8 mouse cellular contexts compared by ENCODE assay signal in the genomic region with DNA sequence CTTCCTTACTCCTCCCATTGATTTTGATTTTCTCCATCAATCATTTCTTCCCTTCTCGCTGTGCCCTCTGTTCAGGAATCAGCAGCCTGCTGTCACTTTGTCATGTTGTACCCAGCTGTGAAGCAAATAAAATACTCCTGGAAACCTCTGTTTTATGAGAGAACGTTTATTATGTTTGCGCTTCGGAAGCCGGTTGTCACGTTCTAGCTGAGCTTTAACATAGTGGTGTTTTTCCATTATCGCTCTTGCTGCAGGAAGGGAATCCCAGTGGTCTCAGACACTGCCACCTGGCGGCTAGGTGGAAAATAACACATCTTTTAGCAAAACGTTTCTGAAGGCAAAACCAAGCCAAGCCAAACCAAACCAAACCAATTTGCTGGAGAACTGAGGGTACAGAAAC.
DNase-seq lines count a peak whose midpoint lies in the region; ATAC-seq and TF ChIP-seq lines count a peak whose summit lies in the region.

No protein-coding gene starts in this region.

- no peak for ATAC-seq in embryonic facial prominence, embryonic 11.5 days (replicated peaks; ENCODE audit: insufficient number of reproducible peaks, low FRiP score, low TSS enrichment, low read depth)
- ATAC-seq in midbrain, postnatal 0 days (ENCODE audit: low FRiP score), result peak; percentile 49; the same call in 1 of the 2 replicates

- H3K27ac ChIP-seq in embryonic facial prominence, embryonic 11.5 days (replicated peaks; ENCODE audit: low read depth, low read length), result no peak overlapping the region
- no peak overlapping the region for H3K27ac ChIP-seq in limb, embryonic 10.5 days
- no peak overlapping the region for H3K27ac ChIP-seq in midbrain, postnatal 0 days (ENCODE audit: low read depth, low read length)

- 28% methylated on average over 9 of the region's 9 CpGs for WGBS in embryonic facial prominence, embryonic 11.5 days
- 27% methylated on average over 9 of the region's 9 CpGs for WGBS in limb, embryonic 10.5 days
- 11% methylated on average over 9 of the region's 9 CpGs for WGBS in midbrain, postnatal 0 days

- H3K4me3 ChIP-seq in embryonic facial prominence, embryonic 11.5 days (ENCODE audit: low read depth, low read length), result no peak overlapping the region
- H3K4me3 ChIP-seq in limb, embryonic 10.5 days, result no peak overlapping the region
- H3K4me3 ChIP-seq in midbrain, postnatal 0 days (ENCODE audit: low read depth, low read length), result no peak overlapping the region

- no peak overlapping the region for H3K4me2 ChIP-seq in embryonic facial prominence, embryonic 11.5 days (ENCODE audit: low read depth, low read length)
- peak overlapping the region; percentile 28; the same call in 1 of the 2 replicates for H3K4me2 ChIP-seq in midbrain, postnatal 0 days (ENCODE audit: low read depth, low read length, poor library complexity, severe bottlenecking)

- H3K27me3 ChIP-seq in embryonic facial prominence, embryonic 11.5 days (ENCODE audit: control insufficient read depth, insufficient read depth, low read length), result no peaks in the 10 kb centered on the region
- no peaks in the 10 kb centered on the region for H3K27me3 ChIP-seq in limb, embryonic 10.5 days (ENCODE audit: low read depth, poor library complexity, severe bottlenecking)
- no peaks in the 10 kb centered on the region for H3K27me3 ChIP-seq in midbrain, postnatal 0 days (ENCODE audit: insufficient read depth, low read length)

- H3K36me3 ChIP-seq in embryonic facial prominence, embryonic 11.5 days (replicated peaks; ENCODE audit: control insufficient read depth, insufficient read depth, low read depth, low read length), result no peaks in the 10 kb centered on the region
- no peaks in the 10 kb centered on the region for H3K36me3 ChIP-seq in limb, embryonic 10.5 days
- H3K36me3 ChIP-seq in midbrain, postnatal 0 days (ENCODE audit: insufficient read depth, low read length), result no peaks in the 10 kb centered on the region

- no peaks in the 10 kb centered on the region for H3K9me3 ChIP-seq in embryonic facial prominence, embryonic 11.5 days (replicated peaks; ENCODE audit: control insufficient read depth, low read length)
- H3K9me3 ChIP-seq in limb, embryonic 10.5 days (replicated peaks), result no peaks in the 10 kb centered on the region
- H3K9me3 ChIP-seq in midbrain, postnatal 0 days (ENCODE audit: low read length), result no peaks in the 10 kb centered on the region

- H3K4me1 ChIP-seq in embryonic facial prominence, embryonic 11.5 days (ENCODE audit: control insufficient read depth, insufficient read depth, low read length), result no peaks in the 10 kb centered on the region
- H3K4me1 ChIP-seq in limb, embryonic 10.5 days, result no peaks in the 10 kb centered on the region
- H3K4me1 ChIP-seq in midbrain, postnatal 0 days (ENCODE audit: insufficient read depth, low read length), result no peaks in the 10 kb centered on the region

- peak; percentile 45 for DNase-seq in A20 (ENCODE audit: low read depth, low spot score)
- DNase-seq in adrenal gland, postnatal 36 days, result peak; percentile 74 to 78
- peak; percentile 78 for DNase-seq in embryonic facial prominence, embryonic 11.5 days (ENCODE audit: low spot score)
- DNase-seq in heart, adult 9 months (ENCODE audit: low spot score in 2 of 2), result peak; percentile 42 to 66
- DNase-seq in kidney, adult 8-10 months, result peak; percentile 46 to 72
- DNase-seq in limb, embryonic 10.5 days (ENCODE audit: low spot score), result peak; percentile 84
- DNase-seq in midbrain, postnatal 0 days (ENCODE audit: low spot score), result peak; percentile 86
- DNase-seq in spleen, postnatal 14 days (ENCODE audit: low spot score in 2 of 2), result peak; percentile 14 to 45

- no peak overlapping the region for H3K9ac ChIP-seq in embryonic facial prominence, embryonic 11.5 days (replicated peaks; ENCODE audit: low read length)
- H3K9ac ChIP-seq in midbrain, postnatal 0 days (replicated peaks; ENCODE audit: low read length, poor library complexity, severe bottlenecking), result no peak overlapping the region

- peak; percentile 93 for TF ChIP-seq CTCF in midbrain, postnatal 0 days (IDR thresholded peaks at IDR 0.05)

Comparison
In these comparisons a context has a peak if more than half of its experiments do, and no peak if none do; other contexts are left out.
1. DNase-seq: peak in every context shown above with its lines; median percentile 86 in midbrain, postnatal 0 days; 84 in limb, embryonic 10.5 days; 78 in embryonic facial prominence, embryonic 11.5 days; 76 in adrenal gland, postnatal 36 days; 59 in kidney, adult 8-10 months; 54 in heart, adult 9 months; 45 in A20; 30 in spleen, postnatal 14 days.